Mouse (Mus musculus): Measurements from ENCODE around the gene Lin28a. TPM values are rescaled to one million over a fixed set of nuclear protein-coding genes. Genes with fewer than 3 reads are reported as not detected.
"Not testable (repeated sequence)": the region's sequence is repeated elsewhere in the genome, so short reads cannot be mapped to it uniquely, and the experiment has no call there.

Lin28a gene
- polyA plus RNA-seq, 1 experiment from 2014 or later = not detected

DNA sequence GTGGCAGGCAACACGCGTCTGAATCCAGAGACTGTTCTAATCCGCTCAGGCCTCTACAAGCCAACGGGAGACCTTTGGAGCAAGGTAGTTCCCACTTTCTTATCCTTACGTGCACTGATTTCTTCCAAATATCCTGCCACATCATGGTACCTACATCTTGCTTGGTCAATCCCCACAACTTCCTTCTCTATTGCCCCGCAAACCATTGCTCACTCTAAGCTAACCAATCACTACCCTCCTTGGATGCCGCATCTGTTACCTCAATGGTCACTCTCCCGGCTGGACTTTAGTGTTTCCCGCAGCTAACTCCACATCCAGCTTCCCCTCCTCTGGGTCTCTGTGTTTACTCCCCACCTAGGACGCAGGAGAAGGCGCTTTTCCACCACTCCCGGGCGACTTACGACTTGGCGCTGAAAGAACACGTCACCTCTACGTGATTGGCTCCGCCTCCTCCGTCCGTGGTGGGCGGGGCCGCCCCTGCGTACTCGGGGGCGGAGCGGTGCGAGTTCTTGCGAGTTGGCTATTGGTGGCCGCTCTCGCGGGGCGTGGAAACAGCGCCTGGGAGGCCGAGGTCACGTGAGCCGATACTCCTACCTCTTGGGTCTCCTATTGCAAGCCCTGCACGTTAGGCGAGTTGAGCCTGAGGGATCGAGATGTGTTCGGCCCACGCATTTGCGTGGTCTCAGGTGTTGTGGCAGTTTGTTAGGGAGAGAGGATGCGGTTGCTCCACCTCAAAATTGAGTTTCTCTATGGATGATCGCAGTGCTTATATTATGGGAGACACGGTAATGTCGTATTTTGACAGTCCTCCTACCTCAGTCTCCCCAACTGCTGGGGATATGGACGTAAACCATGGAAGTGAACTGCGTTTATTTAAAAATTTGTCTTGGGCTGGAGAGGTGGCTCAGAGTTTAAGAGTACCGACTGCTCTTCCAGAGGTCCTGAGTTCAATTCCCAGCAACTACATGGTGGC, 17.9 kb downstream of the Lin28a start, which contains the start of gene Dhdds:
Gene Dhdds, minus strand, starts transcription at position 453 of the 973 bp plus-strand sequence.
- peak within 1 kb of the TSS; percentile 81 for H3K4me2 ChIP-seq
- H3K4me3 ChIP-seq = peak within 1 kb of the TSS; percentile 71
- peak; percentile 96 for ATAC-seq (ENCODE audit: insufficient number of reproducible peaks, low FRiP score, low TSS enrichment, low read depth)
- H3K9ac ChIP-seq = peak within 1 kb of the TSS; percentile 70
- WGBS = 1% methylated on average over 49 of the region's 49 CpGs
- H3K9me3 ChIP-seq = no peaks in the 10 kb centered on the region
- peak within 1 kb of the TSS; percentile 65 for H3K27ac ChIP-seq
- H3K36me3 ChIP-seq = peaks cover 13% of the 10 kb centered on the region
- peaks cover 7% of the 10 kb centered on the region for H3K4me1 ChIP-seq
- H3K27me3 ChIP-seq = no peaks in the 10 kb centered on the region

DNA sequence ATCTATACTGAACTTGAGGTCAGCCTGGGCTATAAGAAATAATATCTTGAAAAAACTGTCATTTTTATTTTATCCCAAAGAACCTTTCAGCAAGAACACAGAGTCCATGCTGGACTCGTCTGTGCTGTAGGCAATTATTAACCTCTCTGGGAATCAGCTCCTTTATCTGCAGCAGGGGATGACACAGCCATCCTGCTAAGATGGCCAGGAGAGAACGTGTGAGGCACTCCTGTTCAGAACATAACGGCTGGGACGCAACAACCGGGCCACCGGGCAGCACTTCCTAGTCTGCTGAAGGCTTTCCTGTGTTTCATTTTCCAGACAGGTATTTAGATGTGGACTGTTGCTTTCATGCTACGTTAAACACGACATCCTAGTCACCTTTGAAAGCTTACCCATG, 23.9 kb downstream of the Lin28a start:
- Histone ChIP-seq H3K4me2 (no peak overlapping the region), H3K9me3 (no peaks in the 10 kb centered on the region), H3K9ac (no peak overlapping the region), H3K4me3 (no peak overlapping the region), H3K4me1 (peaks cover 3% of the 10 kb centered on the region), H3K36me3 (peaks cover 71% of the 10 kb centered on the region), H3K27ac (no peak overlapping the region), H3K27me3 (no peaks in the 10 kb centered on the region)
- WGBS = 93% methylated on average over 8 of the region's 8 CpGs
- no peak for ATAC-seq (ENCODE audit: insufficient number of reproducible peaks, low FRiP score, low TSS enrichment, low read depth)

DNA sequence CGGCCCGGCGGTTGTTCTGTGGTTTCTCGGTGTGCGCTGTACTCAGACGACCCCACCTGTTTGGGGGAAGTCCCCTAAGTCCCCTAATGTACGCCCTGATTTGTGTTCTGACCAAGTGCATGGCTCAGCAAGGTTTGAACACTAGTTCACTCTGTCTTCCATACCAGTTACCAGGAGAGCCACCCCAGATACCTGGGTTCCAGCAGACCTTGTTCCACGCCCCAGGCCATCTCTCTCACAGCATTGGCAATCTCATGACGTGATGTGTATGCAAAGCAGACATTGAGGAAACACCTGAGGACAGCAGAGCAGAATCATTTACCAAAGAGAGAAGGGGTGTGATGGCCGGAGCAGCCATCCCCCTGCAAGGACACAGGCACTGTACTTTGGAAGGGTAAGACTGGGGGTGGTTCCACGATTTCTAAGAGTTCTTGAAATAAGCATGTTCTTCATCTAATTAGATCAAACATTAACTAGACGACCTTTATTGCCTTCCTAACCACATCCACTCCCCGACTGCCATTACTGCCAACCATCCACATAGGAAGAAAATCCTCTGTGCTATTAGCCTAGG, 27.5 kb downstream of the Lin28a start:
- no peak overlapping the region for H3K4me3 ChIP-seq
- no peaks in the 10 kb centered on the region for H3K9me3 ChIP-seq
- H3K27me3 ChIP-seq = no peaks in the 10 kb centered on the region
- H3K4me2 ChIP-seq = no peak overlapping the region
- no peaks in the 10 kb centered on the region for H3K4me1 ChIP-seq
- H3K36me3 ChIP-seq = peaks cover 91% of the 10 kb centered on the region
- no peak for ATAC-seq (ENCODE audit: insufficient number of reproducible peaks, low FRiP score, low TSS enrichment, low read depth)
- no peak overlapping the region for H3K9ac ChIP-seq
- 85% methylated on average over 13 of the region's 13 CpGs for WGBS
- H3K27ac ChIP-seq = no peak overlapping the region

DNA sequence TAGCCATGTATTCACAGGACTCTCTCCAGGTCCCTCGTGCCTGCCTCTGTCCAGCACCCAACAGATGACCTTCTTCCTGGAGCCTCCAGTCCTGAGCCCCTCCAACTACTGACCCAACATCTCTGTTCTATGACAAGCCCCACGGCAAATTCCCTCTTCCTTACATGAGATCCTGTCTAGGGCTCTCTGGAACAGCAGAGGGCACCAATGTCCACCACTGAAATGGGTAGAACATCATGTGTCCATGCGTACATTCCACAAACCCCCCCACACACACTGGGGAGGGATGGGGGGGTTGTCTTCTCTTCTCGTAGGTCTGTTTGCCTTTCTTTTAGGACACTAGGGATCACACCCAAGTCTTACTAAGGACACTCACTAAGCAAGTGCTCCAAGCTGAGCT, 28.6 kb downstream of the Lin28a start:
- 69% methylated on average over 4 of the region's 4 CpGs for WGBS
- H3K4me1 ChIP-seq = no peaks in the 10 kb centered on the region
- H3K9ac ChIP-seq = no peak overlapping the region
- ATAC-seq (ENCODE audit: insufficient number of reproducible peaks, low FRiP score, low TSS enrichment, low read depth) = no peak
- peaks cover 89% of the 10 kb centered on the region for H3K36me3 ChIP-seq
- no peaks in the 10 kb centered on the region for H3K9me3 ChIP-seq
- no peak overlapping the region for H3K27ac ChIP-seq
- H3K4me2 ChIP-seq = no peak overlapping the region
- no peak overlapping the region for H3K4me3 ChIP-seq
- H3K27me3 ChIP-seq = no peaks in the 10 kb centered on the region

DNA sequence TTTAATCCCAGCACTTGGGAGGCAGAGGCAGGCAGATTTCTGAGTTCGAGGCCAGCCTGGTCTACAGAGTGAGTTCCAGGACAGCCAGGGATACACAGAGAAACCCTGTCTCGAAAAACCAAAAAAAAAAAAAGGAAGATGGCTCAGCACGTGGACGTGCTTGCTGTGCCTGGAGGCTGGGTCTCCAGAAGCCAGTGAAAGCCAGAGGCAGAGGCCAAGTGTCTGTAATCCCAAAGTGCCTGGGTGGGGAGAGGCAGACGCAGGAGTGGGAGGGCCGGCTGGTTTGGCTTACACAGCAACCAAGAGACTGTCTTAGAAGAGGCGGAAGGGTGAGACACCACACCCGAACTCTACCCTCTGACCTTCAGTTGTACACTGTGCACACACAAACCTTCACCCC, 30.4 kb downstream of the Lin28a start:
- not testable (repeated sequence) for H3K9me3 ChIP-seq; H3K27ac ChIP-seq; H3K4me2 ChIP-seq; H3K4me3 ChIP-seq; H3K9ac ChIP-seq; H3K4me1 ChIP-seq; ATAC-seq (ENCODE audit: insufficient number of reproducible peaks, low FRiP score, low TSS enrichment, low read depth); H3K27me3 ChIP-seq
- 88% methylated on average over 8 of the region's 8 CpGs for WGBS
- peaks cover 73% of the 10 kb centered on the region for H3K36me3 ChIP-seq

DNA sequence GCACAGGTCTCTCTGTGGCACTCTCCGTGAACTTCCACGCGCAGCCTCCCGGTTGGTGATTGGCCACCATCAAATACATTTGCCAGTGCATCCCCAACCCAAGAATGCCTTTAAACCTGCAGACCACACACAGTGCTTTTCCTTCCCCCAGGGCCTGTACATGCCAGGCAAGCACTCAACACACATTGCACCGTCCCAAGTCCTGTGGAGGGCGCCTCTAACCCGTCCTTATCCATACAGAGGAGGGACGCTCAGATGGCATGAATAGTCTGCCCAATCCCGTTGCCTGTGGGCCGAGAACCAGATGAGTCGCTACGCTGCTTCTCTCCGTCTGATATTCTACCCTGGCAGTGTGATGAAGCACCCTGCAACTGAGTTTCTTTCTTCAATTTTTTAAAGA, 35.7 kb downstream of the Lin28a start:
- no peak overlapping the region for H3K4me3 ChIP-seq
- no peaks in the 10 kb centered on the region for H3K4me1 ChIP-seq
- no peak for ATAC-seq (ENCODE audit: insufficient number of reproducible peaks, low FRiP score, low TSS enrichment, low read depth)
- H3K9ac ChIP-seq = no peak overlapping the region
- WGBS = 78% methylated on average over 13 of the region's 13 CpGs
- H3K4me2 ChIP-seq = no peak overlapping the region
- H3K27me3 ChIP-seq = no peaks in the 10 kb centered on the region
- no peak overlapping the region for H3K27ac ChIP-seq
- no peaks in the 10 kb centered on the region for H3K9me3 ChIP-seq
- peaks cover 68% of the 10 kb centered on the region for H3K36me3 ChIP-seq

DNA sequence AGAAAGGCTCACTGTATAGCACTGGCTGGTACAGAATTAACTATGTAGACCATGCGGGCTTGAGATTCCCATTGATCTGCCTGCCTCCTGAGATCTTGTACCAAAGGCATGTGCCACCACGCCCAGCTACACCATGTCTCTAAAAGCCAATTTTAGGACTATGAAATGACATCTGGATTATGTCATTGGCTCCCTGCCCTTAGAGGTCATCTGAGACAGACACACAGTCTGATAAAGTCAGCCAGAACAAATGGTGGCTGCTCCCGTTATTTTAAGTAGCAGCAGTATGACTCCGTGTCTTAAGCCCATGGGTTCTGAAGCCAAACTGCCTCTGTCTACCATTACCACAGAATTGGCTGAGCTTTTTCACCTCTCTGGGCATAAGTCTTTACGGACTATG, 38.1 kb downstream of the Lin28a start:
- Histone ChIP-seq H3K36me3 (peaks cover 68% of the 10 kb centered on the region), H3K4me1 (no peaks in the 10 kb centered on the region), H3K27me3 (no peaks in the 10 kb centered on the region), H3K4me3 (no peak overlapping the region), H3K4me2 (no peak overlapping the region), H3K9ac (no peak overlapping the region), H3K27ac (no peak overlapping the region), H3K9me3 (no peaks in the 10 kb centered on the region)
- 80% methylated on average over 5 of the region's 5 CpGs for WGBS
- no peak for ATAC-seq (ENCODE audit: insufficient number of reproducible peaks, low FRiP score, low TSS enrichment, low read depth)

DNA sequence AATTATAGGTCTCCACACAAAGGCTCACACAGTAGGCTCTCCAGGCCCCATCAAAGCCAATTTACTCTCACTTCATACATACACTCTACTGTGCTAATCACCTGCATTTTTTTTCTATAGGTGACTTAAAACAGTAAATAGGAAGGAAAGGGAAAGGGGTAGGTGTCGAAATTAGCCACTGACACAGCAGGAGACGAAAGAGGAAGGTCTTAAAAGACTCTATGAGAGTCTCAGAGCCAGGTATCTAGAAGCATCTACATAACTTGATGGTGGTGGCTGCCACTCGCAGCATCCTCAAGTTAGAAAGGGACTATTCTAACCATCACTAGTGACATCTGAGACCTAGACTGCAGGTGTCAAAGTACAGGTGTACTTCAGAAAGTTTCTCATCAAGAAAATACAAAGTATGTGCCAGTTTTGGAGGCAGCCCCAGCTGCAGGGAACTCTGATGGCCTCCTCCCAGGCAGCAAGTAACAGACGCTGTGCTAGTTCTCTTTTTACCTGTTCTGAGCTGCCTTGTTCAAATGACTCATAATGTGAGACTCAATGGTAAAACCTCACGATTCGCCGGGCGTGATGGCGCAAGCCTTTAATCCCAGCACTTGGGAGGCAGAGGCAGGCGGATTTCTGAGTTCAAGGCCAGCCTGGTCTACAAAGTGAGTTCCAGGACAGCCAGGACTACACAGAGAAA, 40.5 kb downstream of the Lin28a start:
- ATAC-seq (ENCODE audit: insufficient number of reproducible peaks, low FRiP score, low TSS enrichment, low read depth) = no peak
- Histone ChIP-seq H3K9ac (no peak overlapping the region), H3K27me3 (no peaks in the 10 kb centered on the region), H3K27ac (no peak overlapping the region), H3K4me2 (no peak overlapping the region), H3K9me3 (no peaks in the 10 kb centered on the region), H3K36me3 (peaks cover 74% of the 10 kb centered on the region), H3K4me1 (no peaks in the 10 kb centered on the region), H3K4me3 (no peak overlapping the region)
- WGBS = 91% methylated on average over 10 of the region's 10 CpGs

DNA sequence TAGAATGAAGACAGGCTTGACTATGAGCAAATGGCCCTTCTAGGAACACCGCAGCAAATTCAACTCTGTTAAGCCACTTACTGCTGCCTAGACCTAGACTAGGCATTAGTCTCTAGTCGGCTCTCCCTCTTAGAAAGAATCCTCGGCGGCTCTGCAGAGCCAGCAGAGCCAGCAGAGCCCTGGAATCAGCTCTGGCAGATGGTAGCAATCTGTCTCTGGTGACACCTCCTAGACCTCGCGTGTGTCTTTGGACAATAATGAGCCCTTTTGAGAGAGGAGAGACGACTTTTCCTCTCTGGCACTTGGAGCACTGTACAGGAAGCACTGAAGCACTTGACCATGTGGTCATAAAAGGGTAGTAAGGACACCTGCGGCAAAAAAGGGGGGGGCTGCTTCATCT, 46.9 kb downstream of the Lin28a start:
- Histone ChIP-seq H3K4me3 (no peak overlapping the region), H3K9me3 (no peaks in the 10 kb centered on the region), H3K9ac (no peak overlapping the region), H3K4me1 (peaks cover 14% of the 10 kb centered on the region), H3K27me3 (no peaks in the 10 kb centered on the region), H3K36me3 (peaks cover 48% of the 10 kb centered on the region), H3K4me2 (no peak overlapping the region), H3K27ac (no peak overlapping the region)
- 55% methylated on average over 8 of the region's 8 CpGs for WGBS
- no peak for ATAC-seq (ENCODE audit: insufficient number of reproducible peaks, low FRiP score, low TSS enrichment, low read depth)

DNA sequence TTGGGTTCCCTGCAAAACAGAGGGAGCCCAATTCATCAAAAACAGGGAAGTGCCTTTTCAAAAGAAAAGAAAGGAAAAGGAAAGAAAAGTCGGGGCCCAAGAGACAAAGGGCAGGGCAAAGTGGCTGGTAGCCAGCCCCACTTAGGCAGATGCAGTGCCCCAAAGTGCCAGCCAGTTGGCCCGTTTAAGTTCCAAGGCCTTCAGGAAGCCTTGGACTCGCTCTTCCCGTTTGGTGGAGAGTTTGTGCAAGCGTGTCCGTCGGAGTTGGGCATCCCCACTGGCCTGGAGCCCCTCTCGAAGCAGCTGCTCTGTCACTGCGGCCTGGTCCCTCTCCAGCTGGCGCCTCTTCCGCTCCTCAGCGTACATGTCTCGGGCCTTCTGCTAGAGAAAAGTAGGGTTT, 47.8 kb downstream of the Lin28a start:
- no peak overlapping the region for H3K27ac ChIP-seq
- no peaks in the 10 kb centered on the region for H3K9me3 ChIP-seq
- H3K9ac ChIP-seq = no peak overlapping the region
- no peak overlapping the region for H3K4me3 ChIP-seq
- peaks cover 43% of the 10 kb centered on the region for H3K36me3 ChIP-seq
- 90% methylated on average over 13 of the region's 13 CpGs for WGBS
- H3K4me2 ChIP-seq = no peak overlapping the region
- no peak for ATAC-seq (ENCODE audit: insufficient number of reproducible peaks, low FRiP score, low TSS enrichment, low read depth)
- H3K27me3 ChIP-seq = no peaks in the 10 kb centered on the region
- peaks cover 21% of the 10 kb centered on the region for H3K4me1 ChIP-seq

DNA sequence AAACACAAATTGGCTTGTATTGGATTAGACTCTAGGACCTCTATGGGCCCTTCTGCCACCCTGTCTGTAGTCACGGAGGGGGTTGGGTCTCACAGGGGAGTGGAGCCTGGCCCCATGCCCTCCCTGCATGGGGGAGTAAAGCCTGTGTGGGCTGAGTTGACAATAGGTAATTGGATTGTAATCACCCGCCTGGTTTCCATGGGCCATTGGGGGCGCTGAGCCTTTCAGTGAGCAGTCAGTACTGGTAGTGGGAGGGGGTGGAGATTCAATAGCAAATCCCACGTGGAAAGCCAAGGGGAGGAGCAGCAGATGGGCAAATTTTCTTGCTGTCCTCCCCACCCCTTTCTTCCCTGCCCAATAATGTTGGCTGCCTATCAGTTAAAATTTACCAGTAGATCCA, 48.4 kb downstream of the Lin28a start:
- H3K9me3 ChIP-seq = no peaks in the 10 kb centered on the region
- H3K27me3 ChIP-seq = no peaks in the 10 kb centered on the region
- H3K27ac ChIP-seq = no peak overlapping the region
- no peak for ATAC-seq (ENCODE audit: insufficient number of reproducible peaks, low FRiP score, low TSS enrichment, low read depth)
- no peak overlapping the region for H3K4me2 ChIP-seq
- 42% methylated on average over 4 of the region's 4 CpGs for WGBS
- peaks cover 26% of the 10 kb centered on the region for H3K4me1 ChIP-seq
- H3K4me3 ChIP-seq = no peak overlapping the region
- H3K36me3 ChIP-seq = peaks cover 44% of the 10 kb centered on the region
- no peak overlapping the region for H3K9ac ChIP-seq

Measured in limb, embryonic 15.5 days (tissue).